Mouse (Mus musculus) heart, postnatal 10 days (tissue): Measurements from ENCODE around the gene Gins3. TPM values are rescaled to one million over a fixed set of nuclear protein-coding genes. Genes with fewer than 3 reads are reported as not detected.
A peak's percentile ranks its signal among the peaks of the same experiment; 100 is the strongest.
"Not testable (repeated sequence)": the region's sequence is repeated elsewhere in the genome, so short reads cannot be mapped to it uniquely, and the experiment has no call there.

ENCODE experiments used
- DNase-seq, 2 experiments: peaks; one replicate each; pipeline ENCODE4 v3.0.0; 2021
- intact Hi-C: fragments of 180-260 bp; cut with DNase I; formaldehyde crosslinking; loops from one replicate; pipeline ENCODE4 v1.15.1; 2025
- total RNA-seq, 2 experiments: library from RNA; stranded (reverse); gene quantifications; 2 replicates each; pipeline ENCODE4 v1.2.3; 2021

Gins3 gene
- total RNA-seq, 2 experiments from 2014 or later: 1.9 to 2.8 TPM

GRCm38 (mm10) chr8:95644942-95645341 is 11.7 kb downstream of the Gins3 start:
- intact Hi-C loops: no loop called here
- DNase-seq: no peak

GRCm38 (mm10) chr8:95648251-95648650 is 15.0 kb downstream of the Gins3 start:
- intact Hi-C loops: no loop called here
- DNase-seq: no peak

GRCm38 (mm10) chr8:95653351-95653750 is 20.1 kb downstream of the Gins3 start:
- intact Hi-C loops: no loop called here
- DNase-seq: no peak

DNA sequence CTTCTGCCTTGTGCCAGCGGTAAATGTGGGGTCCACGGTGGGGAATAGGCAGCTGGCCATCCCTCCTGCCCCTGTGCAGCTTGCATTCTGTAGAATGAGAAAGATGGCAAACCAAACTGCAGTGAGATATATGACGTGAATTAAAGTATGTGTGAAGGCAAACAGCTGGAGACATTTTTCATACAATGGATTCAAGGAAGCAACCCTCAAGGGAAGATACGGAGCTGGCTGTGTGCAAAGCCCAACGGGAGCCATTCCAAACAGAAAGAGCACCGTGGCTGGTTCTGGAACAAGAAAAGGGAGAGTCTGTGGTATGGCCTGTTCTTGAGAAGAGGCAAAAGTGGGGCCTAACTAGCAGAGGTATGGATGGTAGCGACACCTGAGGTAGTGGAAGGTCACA is 22.6 kb downstream of the Gins3 start:
- intact Hi-C loops: no loop called here
- DNase-seq: peak; percentile 24 to 30

DNA sequence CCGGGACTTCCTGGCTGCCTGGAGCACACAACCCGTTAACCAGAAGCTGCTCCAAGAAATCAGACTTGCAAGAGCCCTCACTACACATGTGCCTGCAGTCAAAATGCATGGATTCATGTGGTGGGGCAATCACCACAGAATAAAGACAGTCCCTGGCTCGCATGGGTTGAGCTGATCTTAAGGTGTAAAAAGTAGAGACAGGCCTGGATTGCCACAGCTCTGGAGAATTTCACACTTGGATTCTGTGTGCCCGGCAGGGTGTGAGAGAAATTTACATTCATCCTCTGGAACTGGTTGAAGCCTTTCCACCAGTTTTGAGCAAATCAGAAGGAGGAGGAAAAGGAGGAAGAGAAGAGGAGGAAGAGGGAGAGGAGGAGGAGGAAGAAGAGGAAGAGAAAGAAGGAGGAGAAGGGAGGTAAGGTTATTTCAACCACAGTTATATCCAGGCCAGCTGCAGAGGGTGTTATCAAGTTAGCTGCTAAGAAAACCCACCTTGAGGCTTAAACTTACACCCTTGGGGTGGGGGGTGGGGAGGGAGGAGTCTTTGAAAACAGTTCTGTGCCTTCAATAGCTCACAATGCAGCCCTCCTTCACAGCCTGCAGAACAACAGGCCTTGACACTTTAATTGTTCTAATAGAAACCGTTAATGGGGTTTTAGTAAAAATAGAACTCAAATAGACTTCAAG is 23.2 kb downstream of the Gins3 start:
- DNase-seq: no peak

DNA sequence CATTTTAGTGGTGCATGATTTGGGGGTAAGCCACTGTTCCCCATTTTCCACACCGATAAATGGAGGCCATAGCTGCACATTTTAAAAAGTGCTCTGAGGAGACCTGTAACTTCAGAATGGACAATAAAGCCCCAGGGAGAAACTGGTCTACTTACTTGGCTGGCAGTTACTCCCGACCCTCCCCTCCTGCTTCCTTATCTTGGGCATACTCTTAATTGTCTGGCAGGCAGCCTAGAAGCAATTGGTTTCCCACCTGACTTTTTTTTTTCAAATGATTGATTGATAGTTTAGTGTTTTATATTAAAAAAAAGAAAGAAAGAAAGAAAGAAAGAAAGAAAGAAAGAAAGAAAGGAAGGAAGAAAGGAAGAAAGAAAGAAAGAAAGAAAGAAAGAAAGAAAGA is 24.3 kb downstream of the Gins3 start:
- no peak for DNase-seq
- intact Hi-C loops: no loop called here

More for the DNA sequence above, 23.2 kb downstream of the Gins3 start:
- intact Hi-C loops: no loop called here

DNA sequence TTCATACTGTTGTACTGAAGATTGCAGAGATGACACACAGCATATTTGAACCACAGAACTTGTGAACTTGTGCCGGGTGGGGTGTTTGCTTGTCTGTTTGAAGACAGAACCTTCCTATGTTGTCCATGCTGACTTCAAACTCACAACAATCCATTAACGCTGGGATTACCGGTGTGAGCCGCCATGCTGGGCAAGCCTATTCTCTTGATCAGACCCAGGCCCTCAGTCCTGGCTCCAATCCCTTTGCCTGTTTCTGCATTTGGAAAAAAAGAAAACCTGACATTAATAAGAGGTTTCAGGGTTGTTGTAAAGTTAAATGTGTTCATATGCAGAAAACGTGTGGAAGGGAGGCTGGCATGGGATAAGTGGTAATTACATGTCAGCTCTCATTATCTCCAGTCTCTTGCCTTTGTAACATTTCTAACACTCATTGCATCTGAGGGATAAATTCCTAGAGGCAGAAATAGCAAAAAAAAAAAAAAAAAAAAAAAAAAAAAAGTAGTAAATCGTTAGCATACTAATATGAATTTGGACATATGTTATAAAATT is 27.2 kb downstream of the Gins3 start:
- no peak for DNase-seq
- intact Hi-C loops: no loop called here

DNA sequence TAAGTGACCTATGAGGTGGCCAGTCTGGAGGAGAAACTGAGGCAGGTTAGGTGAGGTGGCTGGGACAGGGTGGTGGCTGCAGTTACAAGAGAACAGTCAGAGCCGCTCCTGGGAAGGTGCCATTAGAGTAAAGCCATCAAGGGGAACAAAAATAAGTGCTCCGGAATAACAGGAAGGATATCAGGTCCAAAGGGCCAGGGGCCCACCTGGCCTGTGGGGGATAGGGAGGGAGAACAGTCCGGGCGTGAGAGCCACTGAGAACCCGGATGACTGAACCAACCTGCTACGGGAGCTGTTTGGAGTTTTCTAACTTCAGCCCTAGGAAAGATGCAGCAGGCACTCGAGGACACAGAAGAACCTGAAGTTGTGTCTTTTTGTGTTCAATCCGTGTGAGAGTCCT is 27.8 kb downstream of the Gins3 start:
- no peak for DNase-seq
- intact Hi-C loops: no loop called here

DNA sequence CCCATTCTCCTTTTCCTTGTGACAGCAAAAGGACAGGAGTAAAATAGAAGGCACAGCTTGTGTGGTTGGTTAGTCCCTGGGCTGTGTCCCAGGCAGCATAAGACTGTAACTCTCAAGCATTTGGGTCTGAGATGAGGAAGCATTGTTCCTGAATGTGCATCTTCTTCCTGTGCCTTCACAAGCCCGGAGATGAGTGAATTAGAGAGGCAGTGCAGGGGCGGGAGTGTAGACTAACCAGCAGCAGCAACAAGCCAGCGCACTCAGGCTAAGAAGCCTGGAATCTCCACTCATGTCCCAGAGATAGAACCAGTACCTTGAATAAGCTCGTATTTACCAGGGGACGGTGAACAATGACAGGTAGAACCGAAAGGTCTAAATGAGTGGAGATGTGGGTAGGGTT is 28.3 kb downstream of the Gins3 start:
- intact Hi-C loops: no loop called here
- no peak for DNase-seq

- intact Hi-C loops: no loop called here
Observed at GRCm38 (mm10) chr8:95662885-95663598, 29.8 kb downstream of the Gins3 start.

DNA sequence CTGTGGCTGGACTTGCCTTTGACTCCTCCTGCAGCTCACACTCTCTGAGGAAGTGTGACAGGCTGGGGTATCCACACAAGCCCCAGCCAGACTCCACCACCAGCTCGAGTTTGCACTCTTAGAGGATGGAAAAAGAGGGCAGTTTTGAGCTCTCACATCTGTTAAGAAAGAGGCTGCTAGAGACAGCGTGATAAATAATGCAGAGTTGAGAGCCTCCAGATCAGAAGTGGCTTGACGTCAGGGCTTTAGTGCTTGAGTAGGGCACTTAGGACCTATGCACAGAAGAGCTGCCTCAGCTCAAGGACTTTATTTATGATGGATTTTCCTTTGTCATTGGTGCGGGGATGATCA is 30.3 kb downstream of the Gins3 start:
- intact Hi-C loops: no loop called here
- DNase-seq: no peak

More at GRCm38 (mm10) chr8:95662885-95663598, 29.8 kb downstream of the Gins3 start:
- no peak for DNase-seq

DNA sequence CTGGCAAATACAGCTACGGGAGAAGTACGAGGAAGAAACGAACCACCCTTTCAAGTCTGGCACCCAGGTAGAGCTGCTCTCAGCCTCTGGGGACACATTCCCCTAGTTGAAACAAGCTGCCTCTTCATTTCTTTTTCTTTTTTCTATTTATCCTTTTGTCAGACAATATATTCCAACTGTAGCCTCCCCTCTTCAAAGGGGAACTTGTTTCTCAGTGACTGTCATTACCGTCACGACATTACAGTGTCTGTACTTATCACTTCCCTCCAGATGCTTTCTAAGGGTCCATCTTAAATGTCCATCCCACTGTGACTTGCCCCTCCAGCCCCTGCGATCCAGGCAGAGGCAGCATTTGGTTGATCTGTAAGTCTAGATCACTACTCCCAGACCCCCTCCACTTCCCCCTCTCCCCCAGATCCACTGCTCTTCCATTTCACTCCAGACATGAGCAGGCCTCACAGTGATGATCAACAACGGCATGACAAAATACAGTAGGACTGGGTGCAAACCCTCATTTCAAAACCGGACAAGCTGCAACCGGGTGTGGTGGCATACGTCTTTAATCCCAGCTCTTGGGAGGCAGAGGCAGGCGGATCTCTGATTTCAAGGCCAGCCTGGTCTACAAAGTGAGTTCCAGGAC is 32.7 kb downstream of the Gins3 start:
- DNase-seq, intact Hi-C loops: not testable (repeated sequence)

- DNase-seq: no peak
- intact Hi-C loops: no loop called here
Observed at GRCm38 (mm10) chr8:95668163-95668958, 35.1 kb downstream of the Gins3 start.

DNA sequence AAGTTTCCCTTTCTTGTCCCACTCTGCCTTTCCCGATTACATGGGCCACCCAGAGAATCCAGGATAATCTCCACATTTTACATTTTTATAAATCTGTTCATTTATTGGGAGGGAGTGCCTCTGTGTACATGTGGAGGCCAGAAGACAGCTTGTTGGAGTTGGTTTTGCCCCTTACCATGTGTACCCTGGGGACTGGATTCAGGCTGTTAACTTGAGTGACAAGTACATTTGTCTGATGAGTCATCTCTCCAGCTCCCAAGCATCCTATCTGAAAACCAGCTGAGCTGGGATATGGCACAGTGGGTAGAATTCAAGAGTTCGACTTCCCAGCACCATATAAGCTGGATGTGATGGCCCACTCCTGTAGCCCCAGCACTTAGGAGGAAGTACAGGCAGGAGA is 36.7 kb downstream of the Gins3 start:
- no peak for DNase-seq
- intact Hi-C loops: no loop called here

DNA sequence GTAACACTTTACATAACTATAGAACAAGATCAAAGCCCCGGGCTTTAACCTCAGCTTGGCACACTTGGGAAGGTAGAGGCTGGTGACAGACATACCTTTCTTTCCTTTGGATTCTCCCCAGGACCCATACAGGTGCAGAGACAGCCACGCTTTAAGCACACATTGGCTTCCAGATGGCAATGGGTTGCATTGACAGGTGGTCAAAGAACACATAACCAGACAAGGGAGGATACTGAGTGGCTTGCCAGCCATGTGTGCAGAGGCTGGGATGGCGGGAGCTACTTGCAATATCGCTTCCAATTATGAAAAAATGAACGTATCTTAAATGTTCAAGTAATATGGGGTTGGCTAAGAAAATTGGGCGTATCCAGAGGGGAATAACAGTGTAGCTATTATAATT is 38.6 kb downstream of the Gins3 start:
- intact Hi-C loops: no loop called here
- DNase-seq: no peak

- no peak for DNase-seq
- intact Hi-C loops: no loop called here
Observed at GRCm38 (mm10) chr8:95672811-95673210, 39.6 kb downstream of the Gins3 start.

DNA sequence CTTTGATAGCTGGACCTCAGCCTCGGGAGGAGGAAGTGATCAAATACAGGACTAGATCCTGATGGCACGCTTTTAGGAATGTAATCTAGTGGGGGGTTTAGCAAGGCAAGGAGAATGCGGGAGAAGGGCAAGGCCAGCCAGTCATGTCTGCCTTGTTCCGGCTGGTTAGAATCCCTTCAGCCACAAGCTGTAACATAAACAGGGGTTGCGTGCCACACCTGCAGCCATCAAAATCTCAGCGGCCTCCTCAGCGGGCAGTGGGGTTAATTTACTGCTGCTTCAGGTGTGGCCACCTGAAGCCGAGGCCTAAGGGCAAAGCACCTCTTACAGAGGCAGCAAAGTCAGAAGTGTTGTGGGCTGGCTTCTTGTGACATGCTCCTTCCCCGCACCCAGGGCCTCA is 43.4 kb downstream of the Gins3 start, which contains the start of gene Ndrg4:
Gene Ndrg4, plus strand, starts transcription at position 350 of the 400 bp plus-strand sequence.
- no peak for DNase-seq
- intact Hi-C loops: loop anchor here (5.0 kb wide), 1 partner anchor 44 kb away; the partner anchor contains the start of gene Gins3

DNA sequence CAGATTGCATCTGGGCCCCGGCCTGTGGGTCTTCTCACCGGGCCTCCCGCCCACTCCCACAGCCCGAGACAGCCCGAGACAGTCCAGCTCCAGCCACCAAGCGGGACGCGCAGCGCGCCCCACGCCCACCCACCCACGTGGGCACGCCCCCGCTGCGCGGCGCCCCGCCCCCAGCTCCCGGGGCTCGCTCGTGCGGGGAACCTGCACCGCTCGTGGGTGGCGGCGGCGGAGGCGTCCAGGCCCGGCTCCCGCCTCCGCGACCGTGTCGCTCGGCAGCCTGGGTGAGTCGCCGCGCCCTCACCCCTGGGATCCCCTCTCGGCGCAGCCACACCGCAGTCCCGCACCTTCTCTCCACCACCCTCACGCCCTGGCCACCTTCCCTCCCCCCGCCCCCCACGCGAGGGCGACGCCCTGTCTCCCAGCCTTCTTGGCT is 44.4 kb downstream of the Gins3 start:
- intact Hi-C loops: loop anchor here (5.0 kb wide), 1 partner anchor 45 kb away; the partner anchor contains the start of gene Gins3
- no peak for DNase-seq

- peak in 1 of 2 experiments; percentile 26 for DNase-seq
- intact Hi-C loops: loop anchor here (5.0 kb wide), 1 partner anchor 46 kb away; the partner anchor contains the start of gene Gins3
Observed at GRCm38 (mm10) chr8:95678024-95678611, 44.9 kb downstream of the Gins3 start.

- intact Hi-C loops: no loop called here
- peak; percentile 57 to 72 for DNase-seq
Observed at GRCm38 (mm10) chr8:95688073-95688672, 54.9 kb downstream of the Gins3 start.
